Mouse (Mus musculus): ENCODE results near the gene Ppp2r2c. TPM values are rescaled to one million over a fixed set of nuclear protein-coding genes. Genes with fewer than 3 reads are reported as not detected.
"Not testable (repeated sequence)": the region's sequence is repeated elsewhere in the genome, so short reads cannot be mapped to it uniquely, and the experiment has no call there.

The Ppp2r2c gene
- total RNA-seq, 4 experiments from 2014 or later = 5.4 to 7.2 (median 6.3) TPM

DNA sequence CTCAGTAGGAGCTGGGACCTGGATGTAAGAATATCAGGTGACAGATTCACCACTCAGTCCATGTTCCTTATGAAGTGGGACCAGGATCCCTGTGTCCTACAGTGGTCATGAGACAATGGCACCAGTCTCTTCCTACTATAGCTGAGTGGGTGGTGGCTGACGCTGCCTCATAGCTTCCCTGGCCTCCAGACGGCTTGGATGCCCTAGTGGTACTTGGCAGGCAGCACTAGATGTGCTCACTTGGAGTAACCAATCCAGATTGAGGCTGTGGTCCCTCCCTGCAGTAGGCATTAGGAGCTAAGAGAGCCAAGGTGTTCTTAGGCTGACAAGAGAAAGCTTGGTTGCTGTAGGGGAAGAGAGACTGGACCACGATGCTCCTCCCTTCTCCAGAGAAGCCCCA, 61.1 kb downstream of the Ppp2r2c start:
- no peak for DNase-seq (ENCODE audit: low spot score)

DNA sequence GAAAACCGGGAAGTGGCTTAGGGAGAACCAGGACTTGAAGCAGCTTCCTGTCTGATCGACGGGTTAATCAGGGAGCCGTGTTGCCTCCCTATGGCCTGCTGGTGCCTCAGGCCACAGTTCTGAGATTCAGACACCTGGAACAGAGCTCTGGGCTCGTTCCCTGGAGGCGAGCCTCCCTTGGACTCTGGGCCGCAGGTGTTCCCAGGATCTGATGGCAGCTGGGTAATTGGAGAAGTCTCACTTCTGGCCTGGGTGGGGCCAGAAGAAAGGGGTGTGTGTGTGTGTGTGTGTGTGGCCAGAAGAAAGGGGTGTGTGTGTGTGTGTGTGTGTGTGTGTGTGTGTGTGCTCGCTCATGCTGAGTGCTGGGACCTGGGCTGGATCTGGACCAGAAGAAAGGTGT, 65.1 kb downstream of the Ppp2r2c start:
- DNase-seq (ENCODE audit: low spot score) = no peak

DNA sequence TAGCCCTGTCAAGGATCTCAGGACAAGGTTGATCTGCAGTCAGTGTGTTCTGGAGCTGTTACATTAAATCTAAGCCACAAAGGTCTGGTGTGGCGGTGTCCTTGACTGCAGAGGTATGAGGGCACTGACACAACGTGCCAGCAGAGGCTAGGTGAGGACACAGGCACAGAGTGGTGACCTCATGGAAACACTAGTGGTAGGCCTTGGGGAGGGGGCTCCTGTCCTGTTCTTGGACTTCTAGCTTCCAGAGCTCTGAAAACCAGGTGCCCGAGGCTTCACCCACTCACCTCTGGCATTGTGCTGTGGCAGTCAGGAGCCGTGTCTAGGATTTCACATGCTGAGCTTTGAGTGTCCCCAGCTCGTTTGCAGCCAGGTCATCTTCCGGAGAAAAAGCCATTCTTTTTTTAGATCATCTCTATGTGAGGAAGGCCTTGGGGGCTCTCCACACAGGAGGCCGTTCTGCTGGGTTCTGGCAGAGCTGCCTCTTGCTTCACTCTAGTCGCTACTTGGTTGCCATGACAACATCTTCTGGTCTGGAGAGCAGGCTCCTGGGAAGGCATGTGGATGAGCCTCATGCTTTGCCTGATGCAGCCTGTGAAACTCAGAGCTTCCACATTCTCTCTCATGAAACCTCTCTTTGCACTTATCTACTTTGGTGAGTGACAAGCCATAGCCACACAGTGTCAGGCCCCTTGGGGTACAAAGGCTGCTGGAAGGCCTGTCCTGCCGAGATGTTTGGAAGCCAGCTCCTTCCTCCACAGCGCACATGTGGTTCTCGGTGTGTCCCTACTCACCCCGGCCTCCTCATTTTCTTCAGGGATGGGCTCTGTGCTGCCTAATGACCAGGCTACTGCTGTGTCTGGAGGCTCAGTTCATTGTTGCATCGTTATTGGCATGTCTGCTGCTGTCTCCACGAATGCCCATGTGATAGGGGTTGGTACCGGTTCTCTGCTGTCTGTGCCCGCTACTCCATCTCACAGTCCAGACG, 67.5 kb downstream of the Ppp2r2c start:
- no peak for DNase-seq (ENCODE audit: low spot score)

DNA sequence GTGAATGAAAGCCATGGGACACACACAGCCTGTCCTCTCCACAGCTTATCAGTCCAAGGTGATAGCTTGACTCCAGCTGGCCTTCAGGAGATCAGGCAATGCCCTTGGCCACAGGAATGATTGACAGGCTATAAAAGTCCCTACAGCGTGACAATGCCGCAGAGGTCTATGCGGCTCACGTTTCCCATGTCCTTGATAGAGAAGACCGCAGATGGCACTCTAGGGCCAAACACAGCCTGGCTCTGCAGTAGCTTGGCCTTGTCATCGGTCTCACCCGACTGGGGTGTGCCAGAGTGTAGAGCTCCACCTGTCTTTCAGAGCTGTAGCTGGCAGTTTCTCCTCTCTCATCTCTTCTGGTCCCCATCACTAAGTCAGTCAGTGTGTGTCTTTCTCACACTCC, 68.2 kb downstream of the Ppp2r2c start:
- DNase-seq (ENCODE audit: low spot score) = peak; percentile 45

DNA sequence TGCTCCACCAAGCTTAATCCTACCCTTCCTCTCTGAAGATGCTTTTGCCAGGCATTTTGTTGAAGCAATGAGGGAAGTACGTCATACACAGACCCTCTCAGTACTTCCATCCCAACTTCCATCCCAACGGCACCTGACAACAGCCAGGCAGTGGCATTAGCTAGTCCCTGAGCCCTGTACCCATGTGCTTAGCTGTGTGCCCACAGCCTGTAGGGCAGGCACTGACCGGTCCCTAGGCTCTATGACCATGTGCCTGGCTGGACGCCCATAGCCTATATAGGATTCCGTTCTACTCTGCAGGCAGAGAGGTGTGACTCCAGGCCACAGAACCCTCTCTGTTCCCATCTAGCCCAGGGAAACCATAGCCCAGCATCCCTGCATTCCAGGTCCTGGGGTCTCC, 69.7 kb downstream of the Ppp2r2c start:
- no peak for DNase-seq (ENCODE audit: low spot score)

DNA sequence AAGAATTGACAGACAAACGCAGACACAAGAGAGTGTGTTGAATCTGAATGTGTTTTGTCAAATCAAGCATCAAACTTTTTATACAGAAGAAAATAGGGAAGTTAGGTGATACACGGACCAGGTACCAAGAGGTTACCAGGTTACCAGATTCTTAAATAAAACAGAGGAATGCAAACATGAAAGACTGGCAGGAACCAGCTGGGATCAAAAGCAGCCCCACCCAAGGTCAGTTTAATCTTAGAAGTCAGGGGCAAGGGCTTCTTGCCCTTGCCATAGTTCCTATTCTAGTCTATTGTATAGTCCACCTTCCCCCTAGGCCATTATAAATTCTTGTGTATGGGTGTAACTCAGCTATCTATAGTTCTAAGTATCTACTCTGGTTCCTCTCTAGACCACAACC, 70.7 kb downstream of the Ppp2r2c start:
- not testable (repeated sequence) for DNase-seq (ENCODE audit: low spot score)

DNA sequence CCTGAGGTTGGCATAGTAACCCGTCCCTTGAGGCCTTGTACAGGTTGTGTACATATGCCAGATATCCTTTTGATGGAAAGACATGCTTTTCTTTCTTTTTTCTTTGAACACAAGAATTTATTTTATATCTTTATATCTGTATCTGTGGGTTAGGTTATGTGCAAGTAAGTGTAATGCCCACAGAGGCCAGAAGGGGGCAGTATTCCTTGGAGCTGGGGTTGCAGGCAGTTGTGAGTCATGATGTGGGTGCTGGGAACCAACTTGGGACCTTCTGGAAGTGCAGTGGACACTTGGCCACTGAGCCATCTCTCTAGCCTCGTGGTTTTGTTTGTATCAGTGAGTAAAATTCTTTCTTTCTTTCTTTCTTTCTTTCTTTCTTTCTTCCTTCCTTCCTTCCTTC, 74.1 kb downstream of the Ppp2r2c start:
- no peak for DNase-seq (ENCODE audit: low spot score)

DNA sequence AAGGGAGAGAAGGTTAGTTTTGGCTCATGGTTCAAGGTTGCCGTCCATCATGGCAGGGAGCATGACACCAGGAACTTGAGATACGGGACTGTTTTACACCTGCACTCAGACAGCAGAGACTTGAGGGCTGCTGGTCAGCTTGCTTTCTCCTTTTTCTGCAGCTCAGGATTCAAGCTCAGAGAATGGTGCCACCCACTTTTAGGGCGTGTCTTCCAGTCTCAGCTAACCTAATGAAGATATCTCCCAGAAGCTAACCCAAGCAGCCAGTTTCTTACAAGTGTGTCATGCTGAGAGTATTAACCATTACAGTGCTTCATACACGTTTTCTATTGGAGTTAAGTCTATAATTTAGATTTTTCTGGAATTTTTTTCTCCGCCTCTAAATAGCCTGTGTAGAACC, 76.2 kb downstream of the Ppp2r2c start:
- DNase-seq (ENCODE audit: low spot score) = no peak

DNA sequence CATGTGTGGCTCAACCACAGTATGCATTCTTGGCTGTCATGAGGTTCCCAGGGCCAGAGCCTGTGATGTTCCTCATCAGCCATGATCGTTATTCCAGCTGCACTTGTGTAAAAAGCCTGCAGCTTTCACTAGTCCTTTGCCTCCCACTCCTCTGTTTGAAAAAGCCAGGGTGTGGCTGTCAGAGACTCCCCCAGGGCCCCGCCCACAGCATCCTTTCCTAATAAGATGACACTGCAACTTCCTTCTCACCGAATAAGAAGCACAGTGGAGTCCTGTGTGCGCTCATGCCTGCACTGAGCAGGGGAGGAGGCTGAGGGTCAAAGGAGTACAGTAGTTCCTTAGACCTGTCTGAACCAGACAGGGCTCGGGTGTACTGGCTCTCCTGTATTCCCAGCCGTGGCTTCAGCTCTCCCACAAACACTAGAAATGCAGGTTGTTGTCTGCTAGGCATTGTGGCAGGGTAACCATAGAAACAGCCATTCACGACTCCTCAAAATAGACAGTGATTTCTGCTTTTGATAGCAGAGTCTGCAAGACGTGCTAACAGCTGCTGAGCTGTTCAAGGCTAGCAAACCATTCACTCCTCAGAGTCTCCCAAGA, 76.9 kb downstream of the Ppp2r2c start:
- no peak for DNase-seq (ENCODE audit: low spot score)

DNA sequence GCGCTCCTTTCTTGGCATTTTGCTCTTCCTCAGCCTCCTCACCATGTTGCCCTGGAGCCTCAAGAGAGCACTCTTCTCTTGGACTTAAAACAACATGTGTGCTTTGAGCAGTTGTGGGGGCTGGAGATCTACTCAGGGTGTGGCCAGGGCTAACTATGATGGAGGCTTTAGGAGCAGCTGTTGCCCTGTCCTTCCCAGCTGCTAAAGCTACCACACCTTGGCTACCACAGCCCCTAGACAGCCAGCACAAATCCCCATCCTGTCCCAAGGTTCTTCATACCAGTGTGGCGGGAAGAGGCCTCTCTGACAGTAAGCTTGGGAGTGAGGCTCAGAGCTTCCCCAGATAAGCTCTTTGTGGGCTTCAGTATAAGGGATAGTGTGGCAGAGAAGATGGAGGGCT, 77.4 kb downstream of the Ppp2r2c start:
- DNase-seq (ENCODE audit: low spot score) = no peak

DNA sequence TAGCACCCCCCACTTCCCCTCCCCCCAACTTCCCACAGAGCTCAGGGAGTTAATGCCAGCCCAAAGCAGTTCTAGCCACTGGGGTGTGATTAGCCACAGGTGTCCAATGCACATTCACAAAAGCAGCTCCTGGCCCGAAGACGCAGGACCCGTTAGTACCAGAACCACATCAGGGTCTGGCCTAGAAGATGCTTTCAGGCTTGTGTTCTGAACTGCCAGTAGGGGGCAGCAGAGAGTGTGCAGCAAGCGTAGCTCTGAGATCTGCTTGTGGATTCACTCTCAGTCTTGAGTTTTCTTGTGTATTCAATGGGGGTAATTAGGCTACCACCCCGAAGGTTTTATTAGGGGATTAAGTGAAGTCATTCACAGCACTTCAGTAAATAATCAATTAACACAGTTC, 78.1 kb downstream of the Ppp2r2c start:
- no peak for DNase-seq (ENCODE audit: low spot score)

DNA sequence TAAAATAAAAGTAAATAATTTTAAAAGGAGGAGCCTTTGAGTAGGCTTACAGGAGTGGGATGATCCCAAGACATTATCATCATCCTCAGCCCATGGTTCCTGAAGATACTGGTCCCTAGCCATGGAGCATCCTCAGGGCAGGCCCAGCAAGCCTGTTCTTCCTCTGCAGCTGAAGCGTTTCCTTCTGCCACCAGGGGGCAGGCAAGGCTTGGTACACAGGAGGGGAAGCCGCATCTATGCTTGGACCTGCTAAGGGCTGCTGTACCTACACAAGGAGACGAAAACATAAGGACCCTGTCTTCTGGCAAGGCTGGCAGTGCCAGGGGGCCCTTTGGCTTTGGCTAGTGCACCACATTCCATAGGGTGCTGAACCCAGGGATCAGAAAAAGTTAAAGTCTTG, 80.5 kb downstream of the Ppp2r2c start:
- peak; percentile 49 for DNase-seq (ENCODE audit: low spot score)

DNA sequence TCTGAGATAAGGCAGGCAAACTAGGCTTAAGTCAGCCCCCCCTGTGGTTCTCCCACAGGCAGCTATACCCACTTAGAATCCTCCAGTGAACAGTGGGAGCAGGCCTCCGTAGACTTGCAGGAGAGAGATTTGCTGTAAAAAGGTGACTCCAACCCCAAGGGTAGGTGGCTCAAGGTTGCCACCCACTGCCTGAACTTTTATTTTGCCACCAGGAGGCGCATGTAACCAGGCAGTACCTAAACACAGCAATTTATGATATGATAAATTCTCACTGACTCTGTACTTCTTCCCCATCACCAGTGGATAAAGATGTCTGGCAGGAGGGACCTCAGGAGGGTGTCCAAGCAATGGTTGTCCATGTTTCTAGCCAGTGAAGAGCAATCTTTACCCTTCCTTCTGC, 82.6 kb downstream of the Ppp2r2c start:
- DNase-seq (ENCODE audit: low spot score) = no peak

DNA sequence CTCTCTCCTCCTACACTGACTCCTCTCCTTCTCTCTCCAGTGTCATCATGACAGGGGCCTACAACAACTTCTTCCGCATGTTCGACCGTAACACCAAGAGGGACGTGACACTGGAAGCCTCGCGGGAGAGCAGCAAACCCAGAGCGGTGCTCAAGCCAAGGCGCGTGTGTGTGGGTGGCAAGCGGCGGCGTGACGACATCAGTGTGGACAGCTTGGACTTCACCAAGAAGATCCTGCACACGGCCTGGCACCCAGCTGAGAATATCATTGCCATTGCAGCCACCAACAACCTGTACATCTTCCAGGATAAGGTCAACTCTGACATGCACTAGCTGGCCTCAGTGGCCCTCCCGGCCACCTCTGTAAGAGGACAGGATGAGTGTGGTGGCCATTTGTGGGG, 84.0 kb downstream of the Ppp2r2c start:
- DNase-seq (ENCODE audit: low spot score) = no peak

DNA sequence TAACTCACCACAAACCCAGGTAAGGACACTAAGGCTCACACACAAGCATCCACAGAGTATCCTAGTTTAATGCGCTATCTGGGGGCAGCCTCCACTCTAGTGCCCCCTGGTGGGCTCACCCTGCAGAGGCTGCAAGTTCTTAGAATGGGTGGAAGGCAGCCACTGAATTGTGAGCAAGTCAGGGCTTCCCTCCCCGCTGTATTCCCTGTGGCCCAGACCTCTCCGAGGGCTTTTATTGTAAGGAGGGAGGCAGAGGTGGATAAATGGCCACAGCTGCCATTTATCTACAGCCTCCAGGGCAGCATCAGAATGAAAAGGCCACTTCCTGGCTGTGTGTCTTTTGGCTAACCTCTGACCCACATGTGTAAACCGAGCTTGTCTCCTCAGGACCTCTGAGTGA, 87.1 kb downstream of the Ppp2r2c start:
- no peak for DNase-seq (ENCODE audit: low spot score)

DNA sequence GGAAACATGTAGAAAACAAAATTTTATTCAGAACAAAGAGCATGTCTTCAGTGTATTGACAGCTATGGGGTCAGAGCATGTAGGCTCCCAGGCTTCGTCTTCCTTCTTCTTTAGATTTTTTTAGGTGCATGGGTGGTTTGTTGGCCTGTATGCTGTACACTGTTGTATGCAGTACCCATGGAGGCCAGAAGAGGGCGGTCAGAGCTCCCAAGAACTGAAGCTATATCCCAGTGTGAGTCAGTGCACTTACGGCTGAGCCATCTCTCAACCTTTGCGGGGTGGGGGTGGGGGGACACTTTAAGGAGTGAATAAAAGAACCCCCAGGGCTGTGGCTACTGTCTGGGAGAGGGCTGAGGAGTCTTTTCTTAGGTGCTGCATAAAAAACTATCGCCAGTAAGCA, 90.5 kb downstream of the Ppp2r2c start:
- peak; percentile 25 for DNase-seq (ENCODE audit: low spot score)

DNA sequence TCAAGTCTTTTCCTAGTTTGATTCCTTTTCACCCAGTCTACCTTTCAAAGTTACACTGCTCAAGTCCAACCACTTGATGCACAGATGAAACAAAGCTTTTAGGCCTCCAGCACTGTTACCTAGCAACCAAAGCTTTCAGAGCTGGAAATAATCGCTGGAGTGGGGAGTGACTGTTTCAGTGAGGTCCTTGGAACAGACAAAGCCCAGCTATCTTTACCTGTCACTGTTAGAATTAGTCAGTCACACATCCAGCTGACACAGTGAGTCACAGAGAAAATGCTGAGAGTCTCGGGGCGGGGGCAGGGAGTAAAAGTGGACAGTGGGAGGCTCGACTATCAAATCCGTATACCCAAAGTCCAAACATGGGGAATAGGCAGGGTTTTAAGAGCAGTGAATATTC, 92.2 kb downstream of the Ppp2r2c start:
- DNase-seq (ENCODE audit: low spot score) = no peak

DNA sequence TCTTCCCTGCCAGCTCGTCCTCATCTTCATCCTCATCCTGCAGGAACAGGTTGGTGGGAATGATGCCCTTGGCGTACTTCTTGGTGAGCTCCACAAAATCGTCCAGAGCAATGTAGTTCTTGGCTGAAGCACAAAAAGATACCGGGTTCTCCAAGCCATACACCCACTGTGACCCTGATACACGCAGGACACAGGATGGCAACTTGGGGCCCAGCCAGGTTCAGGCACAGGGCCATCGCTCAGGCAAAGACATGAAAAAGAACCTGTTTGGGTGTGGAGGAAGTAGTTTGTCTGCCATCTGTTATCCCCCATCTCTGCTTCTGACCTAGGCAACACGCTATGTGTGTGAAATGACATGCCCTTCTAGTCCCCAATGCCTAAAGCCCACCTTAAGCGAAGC, 103.3 kb downstream of the Ppp2r2c start:
- no peak for DNase-seq (ENCODE audit: low spot score)

DNA sequence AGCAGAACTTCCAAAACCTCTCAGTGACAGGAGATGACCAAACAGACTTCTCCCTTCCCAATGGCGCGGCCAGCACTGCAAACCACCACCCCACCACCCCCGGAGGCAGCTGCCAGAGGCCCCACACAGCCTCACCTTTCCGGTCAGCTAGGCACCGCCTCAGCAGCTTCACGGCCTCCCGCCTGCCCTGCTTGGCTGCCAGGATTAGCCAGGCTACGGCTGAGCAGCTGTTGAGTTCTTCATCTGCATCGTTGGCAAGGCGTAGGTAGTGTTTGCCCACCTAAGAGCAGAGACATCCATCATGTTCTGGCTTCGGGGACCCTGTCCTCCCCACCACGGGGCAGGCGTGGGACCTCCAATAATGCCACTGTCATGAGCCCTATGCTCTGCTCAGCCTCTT, 107.0 kb downstream of the Ppp2r2c start:
- DNase-seq (ENCODE audit: low spot score) = no peak

DNA sequence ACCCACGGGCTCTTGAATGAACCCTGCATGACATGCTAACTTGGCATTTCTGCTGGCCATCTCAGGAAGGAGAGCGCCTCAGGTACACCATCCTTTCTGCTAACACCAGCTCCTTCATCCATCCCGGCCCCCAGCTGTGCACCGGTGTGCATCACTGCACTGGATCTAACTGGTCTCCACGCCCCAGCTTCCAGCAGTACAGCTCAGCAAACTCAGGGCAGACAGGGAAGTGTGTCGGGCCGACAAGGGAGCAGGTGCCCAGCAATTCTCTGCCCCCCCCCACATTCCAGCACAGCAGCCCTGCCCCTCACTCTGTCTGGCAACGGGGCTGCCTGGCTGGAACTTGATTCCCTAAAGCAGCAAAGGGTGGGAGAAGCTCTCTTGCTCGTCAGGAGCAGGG, 109.5 kb downstream of the Ppp2r2c start:
- no peak for DNase-seq (ENCODE audit: low spot score)

DNA sequence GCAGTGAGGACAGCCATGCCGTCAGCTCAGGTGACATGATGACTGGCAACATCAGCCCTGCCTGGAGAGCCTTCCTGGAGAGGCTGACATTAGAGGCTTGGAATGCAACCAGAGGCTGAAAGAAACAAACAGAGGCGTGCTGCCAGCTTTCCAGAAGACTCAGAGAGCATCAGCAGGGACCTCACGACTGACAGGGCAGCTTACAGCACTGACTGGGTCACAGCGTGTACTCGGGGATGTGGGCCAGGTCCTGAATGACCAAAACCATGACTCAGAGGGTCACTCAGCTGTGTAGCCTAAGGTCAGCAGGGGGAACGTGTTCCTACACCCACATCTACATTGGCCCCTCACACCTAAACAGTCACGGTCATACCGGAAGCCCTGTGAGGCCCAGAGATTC, 110.7 kb downstream of the Ppp2r2c start:
- DNase-seq (ENCODE audit: low spot score) = no peak

DNA sequence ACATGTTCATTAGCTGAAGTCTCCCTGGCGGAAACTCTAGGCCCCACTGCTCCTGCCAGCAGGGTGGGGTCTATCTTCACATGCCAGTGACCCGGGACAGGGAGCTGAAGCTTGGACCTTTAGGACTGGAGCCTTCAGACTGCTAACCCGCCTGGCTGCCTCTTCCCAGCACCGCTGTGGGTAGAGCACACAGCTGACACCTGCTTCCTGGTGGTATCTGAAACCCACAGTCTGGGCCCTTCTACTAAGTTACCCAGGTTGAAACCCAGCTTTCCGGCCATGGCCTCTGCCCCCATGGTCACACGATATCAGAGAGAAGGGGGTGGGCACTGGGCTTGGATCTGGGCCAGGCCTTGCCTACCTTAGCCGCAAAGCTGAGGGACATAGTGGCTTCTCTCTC, 111.3 kb downstream of the Ppp2r2c start:
- no peak for DNase-seq (ENCODE audit: low spot score)

DNA sequence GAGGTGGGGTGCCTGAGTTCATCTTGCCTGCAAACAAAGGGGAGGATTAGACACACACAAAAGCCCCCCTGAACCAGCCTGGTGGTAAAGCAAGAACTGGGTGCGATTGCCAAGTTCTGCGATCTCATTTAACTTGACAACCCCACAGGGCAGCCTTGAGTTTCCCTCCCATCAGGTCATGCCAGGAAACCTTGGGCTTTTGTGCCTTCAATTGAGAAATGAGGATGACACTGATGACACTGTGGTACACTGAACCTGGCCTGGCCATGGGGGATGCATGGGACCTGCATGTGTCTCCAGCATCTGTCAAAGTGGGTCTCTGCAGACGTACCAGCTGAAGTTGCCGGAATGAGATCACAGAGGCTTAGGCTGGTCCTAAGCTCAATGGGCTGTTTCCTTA, 114.0 kb downstream of the Ppp2r2c start:
- DNase-seq (ENCODE audit: low spot score) = no peak

Measured in heart, adult 8-10 months (tissue).